ENCODE assay signal across 26 mouse cellular contexts in the genomic region with DNA sequence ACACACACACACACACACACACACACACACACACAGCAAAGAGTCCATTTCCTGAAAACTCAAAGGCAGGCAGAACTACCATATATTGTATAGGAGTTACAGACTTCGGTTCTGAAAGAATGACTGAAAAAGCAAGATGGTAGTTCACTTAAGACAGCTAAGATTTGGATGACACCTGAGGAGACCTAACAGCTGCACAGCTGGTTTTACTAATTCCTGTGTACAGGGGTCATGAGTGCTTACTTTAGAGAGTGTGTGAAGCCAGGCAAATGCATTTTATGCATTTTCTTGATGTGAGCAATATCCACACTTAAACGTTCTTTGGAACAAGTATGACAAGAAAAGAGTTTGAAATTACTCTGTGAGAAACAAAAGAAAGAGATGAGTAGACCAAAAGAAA.
"Had no signal": no experiment of that assay in that cellular context is flagged by ENCODE, and none has a peak within 500 bp of the region (broad histone marks: within the 10 kb centered on the region; RNA-seq: fewer than 3 reads in every experiment).

No protein-coding gene starts in this region.

- H3K4me1 ChIP-seq: embryonic facial prominence, embryonic 10.5 days; embryonic facial prominence, embryonic 12.5 days; embryonic facial prominence, embryonic 13.5 days; embryonic facial prominence, embryonic 15.5 days; forebrain, embryonic 10.5 days; forebrain, embryonic 12.5 days; forebrain, embryonic 13.5 days; forebrain, embryonic 15.5 days had no signal

- DNase-seq: cerebellum, adult 8-10 months; cerebellum, adult 9-10 months; cerebellum, adult 9-11 months; cerebellum, postnatal 10 days; cerebellum, postnatal 14 days; cerebellum, postnatal 25 days; cerebellum, postnatal 36 days; embryo, embryonic 11 days; forebrain, postnatal 0 days; gastrocnemius, adult 2 months; gastrocnemius, postnatal 10 days; gastrocnemius, postnatal 14 days; gastrocnemius, postnatal 25 days; gastrocnemius, postnatal 36 days; heart, adult 11 months; heart, adult 18-20 months; heart, adult 2 months had no signal

- H3K4me3 ChIP-seq: embryonic facial prominence, embryonic 10.5 days; embryonic facial prominence, embryonic 12.5 days; embryonic facial prominence, embryonic 13.5 days; embryonic facial prominence, embryonic 15.5 days; erythroblast, embryonic 14.5 days; forebrain, embryonic 10.5 days; forebrain, embryonic 12.5 days; forebrain, embryonic 13.5 days; forebrain, embryonic 15.5 days; gastrocnemius, adult 2 months; heart, adult 2 months had no signal

- H3K27me3 ChIP-seq: embryonic facial prominence, embryonic 12.5 days; embryonic facial prominence, embryonic 13.5 days; embryonic facial prominence, embryonic 15.5 days; forebrain, embryonic 12.5 days; forebrain, embryonic 13.5 days; forebrain, embryonic 15.5 days had no signal

- H3K36me3 ChIP-seq: embryonic facial prominence, embryonic 10.5 days; embryonic facial prominence, embryonic 12.5 days; embryonic facial prominence, embryonic 13.5 days; embryonic facial prominence, embryonic 15.5 days; forebrain, embryonic 10.5 days; forebrain, embryonic 12.5 days; forebrain, embryonic 15.5 days had no signal

- H3K4me2 ChIP-seq: embryonic facial prominence, embryonic 12.5 days; embryonic facial prominence, embryonic 13.5 days; embryonic facial prominence, embryonic 15.5 days; forebrain, embryonic 12.5 days; forebrain, embryonic 13.5 days; forebrain, embryonic 15.5 days had no signal
